Mouse (Mus musculus) embryonic facial prominence, embryonic 10.5 days (tissue): ENCODE data around the gene Clstn3. TPM values are rescaled to one million over a fixed set of nuclear protein-coding genes. Genes with fewer than 3 reads are reported as not detected.
"Not testable (repeated sequence)": the region's sequence is repeated elsewhere in the genome, so short reads cannot be mapped to it uniquely, and the experiment has no call there.

Experiments used
- DNase-seq: peaks from one replicate; pipeline ENCODE4 v3.0.0-alpha.2; 2017; ENCODE audit warnings: low spot score
- H3K27ac ChIP-seq: fragments of 300-500 bp; sonication (generic); replicated peaks from 2 replicates; pipeline ENCODE4 v1.5.1; 2016; ENCODE audit warnings: mild to moderate bottlenecking
- H3K27me3 ChIP-seq: fragments of 300-500 bp; sonication (generic); replicated peaks from 2 replicates; pipeline ENCODE4 v1.6.1; 2016; ENCODE audit warnings: low read depth, mild to moderate bottlenecking; ENCODE audit not compliant: poor library complexity, severe bottlenecking
- H3K36me3 ChIP-seq: fragments of 300-500 bp; sonication (generic); replicated peaks from 2 replicates; pipeline ENCODE4 v1.6.1; 2016; ENCODE audit warnings: mild to moderate bottlenecking, moderate library complexity
- H3K4me1 ChIP-seq: fragments of 300-500 bp; sonication (generic); 2 replicates; pipeline ENCODE4 v1.6.1; 2016
- H3K4me3 ChIP-seq: fragments of 300-500 bp; sonication (generic); 2 replicates; pipeline ENCODE4 v1.5.1; 2016; ENCODE audit warnings: mild to moderate bottlenecking, moderate library complexity
- H3K9me3 ChIP-seq: fragments of 300-500 bp; sonication (generic); 2 replicates; pipeline ENCODE4 v1.6.1; 2016; ENCODE audit warnings: mild to moderate bottlenecking
- WGBS: fragments of 180-500 bp; shearing (Covaris S2); methylation state at CpG from one replicate; pipeline ENCODE4 v1.1.7; 2016; 5-methylcytosine and 5-hydroxymethylcytosine counted together
- polyA plus RNA-seq: library from polyadenylated mRNA; unstranded; fragments of >200 nt; fragmentation: Nextera tagmentation; extraction: Ambion mirVana; gene quantifications from 2 replicates; pipeline ENCODE4 v1.2.1, GENCODE M21; 2016

Clstn3 gene
- polyA plus RNA-seq, 1 experiment from 2014 or later = 8.7 TPM

DNA sequence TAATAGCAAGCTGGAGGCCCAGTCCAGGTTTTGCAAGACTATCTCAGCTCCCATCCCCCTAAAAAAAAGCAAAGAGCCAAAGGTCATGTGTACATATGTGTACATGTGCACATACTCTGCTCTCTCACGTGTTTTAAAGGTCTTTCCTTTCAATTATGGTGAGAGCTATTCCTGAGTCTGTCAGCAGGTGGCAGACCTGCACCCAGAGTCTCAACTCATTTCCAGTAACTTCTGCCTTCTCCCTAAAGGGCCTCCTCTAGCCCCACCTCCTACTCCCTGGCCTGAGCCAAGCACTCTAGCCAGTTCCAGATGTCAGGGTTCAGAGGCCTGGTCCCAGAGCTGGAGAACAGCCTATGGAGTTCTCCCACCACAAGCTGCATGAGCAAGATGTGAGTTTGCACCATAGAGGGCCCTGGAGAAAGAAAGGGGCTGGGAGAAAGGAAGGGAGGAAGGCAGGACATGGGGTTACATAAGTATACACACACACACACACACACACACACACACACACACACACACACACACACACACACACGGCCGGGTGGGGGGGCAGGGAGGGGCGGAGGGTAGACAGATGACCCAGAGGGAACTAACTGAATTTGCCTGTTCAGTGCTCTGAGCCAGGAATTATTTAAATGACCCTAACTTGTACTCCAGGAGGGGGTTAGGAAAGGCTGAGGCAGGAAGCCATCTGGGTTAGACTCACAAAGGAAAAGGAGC lies 28.4 kb upstream of the Clstn3 start, which contains the start of gene C1rl:
Gene C1rl (plus strand): TSS at position 272 of the 720 bp plus-strand sequence.
- H3K9me3 ChIP-seq = no peaks in the 10 kb centered on the region
- WGBS = 48% methylated on average over 4 of the region's 4 CpGs
- no peaks in the 10 kb centered on the region for H3K36me3 ChIP-seq
- peak within 1 kb of the TSS; percentile 80 for H3K27ac ChIP-seq
- no peaks in the 10 kb centered on the region for H3K27me3 ChIP-seq
- peak; percentile 84 for DNase-seq
- 0 out of 2 replicates have a peak within 1 kb of the TSS, but pooled peaks have one; percentile 18 for H3K4me3 ChIP-seq
- H3K4me1 ChIP-seq = peaks cover 14% of the 10 kb centered on the region

DNA sequence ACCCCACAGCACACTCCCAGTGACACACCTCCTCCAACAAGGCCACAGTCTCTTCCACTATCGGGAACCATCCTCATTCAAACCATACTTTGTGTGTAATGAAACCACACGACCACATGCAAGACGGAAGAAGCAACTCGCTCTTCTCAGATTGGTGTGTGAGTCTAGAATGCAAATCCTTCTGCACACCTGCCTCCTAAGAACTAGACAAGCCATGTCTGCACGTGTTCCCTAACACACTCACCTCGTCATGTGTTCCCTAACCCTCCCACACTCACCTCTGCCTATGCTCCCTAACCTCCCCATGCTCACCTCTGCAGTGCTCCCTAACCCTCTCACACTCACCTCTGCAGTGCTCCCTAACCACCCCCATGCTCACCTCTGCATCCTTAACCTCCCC lies 26.8 kb upstream of the Clstn3 start:
- Histone ChIP-seq H3K27me3 (no peaks in the 10 kb centered on the region), H3K27ac (no peak overlapping the region), H3K9me3 (no peaks in the 10 kb centered on the region), H3K36me3 (no peaks in the 10 kb centered on the region), H3K4me1 (peaks cover 14% of the 10 kb centered on the region), H3K4me3 (no peak overlapping the region)
- DNase-seq = no peak
- 83% methylated on average over 6 of the region's 6 CpGs for WGBS

DNA sequence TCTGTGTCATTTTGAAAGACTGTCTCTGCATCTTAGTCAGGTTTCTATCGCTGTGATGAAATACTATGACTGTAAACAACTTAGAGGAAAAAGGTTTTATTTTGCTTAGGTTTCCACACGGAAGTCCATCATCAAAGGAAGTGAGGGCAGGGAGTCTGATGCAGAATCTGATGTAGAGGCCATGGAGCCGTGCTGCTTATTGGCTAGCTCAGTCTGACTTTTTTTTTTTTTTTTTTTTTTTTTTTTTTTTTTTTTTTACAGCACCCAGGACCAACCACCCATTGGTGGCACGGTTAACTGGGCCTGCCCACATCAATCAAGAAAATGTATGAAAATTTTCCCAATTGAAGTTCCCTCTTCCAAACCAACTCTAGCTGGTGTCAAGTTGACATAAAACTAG lies 24.4 kb upstream of the Clstn3 start:
- Histone ChIP-seq H3K36me3 (no peaks in the 10 kb centered on the region), H3K27me3 (no peaks in the 10 kb centered on the region), H3K4me1 (peaks cover 14% of the 10 kb centered on the region), H3K4me3 (no peak overlapping the region), H3K9me3 (no peaks in the 10 kb centered on the region), H3K27ac (no peak overlapping the region)
- WGBS = 87% methylated on average over 4 of the region's 4 CpGs
- no peak for DNase-seq

DNA sequence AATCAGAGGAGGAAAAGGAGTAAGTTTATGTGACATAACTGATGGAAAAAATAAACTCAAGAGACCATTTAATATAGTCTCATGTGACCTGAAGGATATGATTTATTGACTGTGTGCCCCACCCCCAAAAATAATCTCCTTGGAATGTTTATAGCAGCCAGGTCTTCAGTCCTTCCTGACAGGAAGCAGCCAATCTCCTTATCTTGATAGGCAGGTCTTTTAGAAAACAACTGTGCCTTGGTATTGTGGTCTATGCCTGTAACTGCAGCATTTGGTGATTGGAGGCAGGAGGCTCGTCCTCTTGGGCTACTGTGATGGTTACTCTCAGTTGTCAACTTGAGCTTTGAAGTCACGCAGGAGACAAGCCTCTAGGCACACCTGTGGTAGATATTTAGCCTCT lies 22.9 kb upstream of the Clstn3 start:
- Histone ChIP-seq H3K27ac (no peak overlapping the region), H3K9me3 (no peaks in the 10 kb centered on the region), H3K4me1 (peaks cover under 1% of the 10 kb centered on the region; the same call in 1 of the 2 replicates), H3K36me3 (no peaks in the 10 kb centered on the region), H3K27me3 (no peaks in the 10 kb centered on the region), H3K4me3 (no peak overlapping the region)
- WGBS = 51% methylated on average over 2 of the region's 2 CpGs
- DNase-seq = no peak

DNA sequence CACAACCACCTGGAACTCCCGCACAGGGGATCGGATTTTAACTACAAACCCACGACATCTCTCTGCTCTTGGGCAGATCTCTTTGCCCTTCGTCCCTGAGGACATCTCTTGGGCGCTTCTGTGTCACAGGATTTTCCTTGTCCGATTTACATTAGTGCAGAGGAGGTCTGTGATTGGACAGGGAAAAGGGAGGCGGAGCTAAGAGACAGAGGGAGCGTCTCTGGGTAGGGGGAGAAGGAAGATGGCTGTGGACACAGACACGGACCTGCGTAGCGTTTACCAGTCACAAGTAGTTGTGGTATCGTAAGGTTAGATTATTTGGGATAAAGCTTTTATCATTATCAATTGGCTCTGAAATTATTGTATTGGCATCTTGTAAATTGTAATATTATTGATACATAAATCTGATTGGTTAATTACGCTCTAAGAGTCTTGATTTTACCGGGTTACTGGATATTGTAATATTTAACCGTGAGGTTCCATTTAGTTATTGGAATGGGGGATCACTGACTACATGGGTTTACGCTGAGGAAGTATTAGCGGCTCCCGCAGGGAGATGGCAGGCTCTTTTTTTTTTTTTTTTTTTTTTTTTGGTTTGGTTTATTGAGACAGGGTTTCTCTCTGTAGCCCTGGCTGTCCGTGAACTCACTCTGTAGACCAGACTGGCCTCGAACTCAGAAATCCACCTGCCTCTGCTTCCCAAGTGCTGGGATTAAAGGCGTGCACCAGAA lies 21.0 kb upstream of the Clstn3 start:
- 35% methylated on average over 21 of the region's 21 CpGs for WGBS
- Histone ChIP-seq H3K36me3 (no peaks in the 10 kb centered on the region), H3K9me3 (no peaks in the 10 kb centered on the region), H3K27me3 (no peaks in the 10 kb centered on the region), H3K4me1 (0 out of 2 replicates have a peak, but pooled peaks cover 9% of the 10 kb centered on the region), H3K27ac (no peak overlapping the region), H3K4me3 (peak overlapping the region; percentile 43)
- DNase-seq = peak; percentile 53

DNA sequence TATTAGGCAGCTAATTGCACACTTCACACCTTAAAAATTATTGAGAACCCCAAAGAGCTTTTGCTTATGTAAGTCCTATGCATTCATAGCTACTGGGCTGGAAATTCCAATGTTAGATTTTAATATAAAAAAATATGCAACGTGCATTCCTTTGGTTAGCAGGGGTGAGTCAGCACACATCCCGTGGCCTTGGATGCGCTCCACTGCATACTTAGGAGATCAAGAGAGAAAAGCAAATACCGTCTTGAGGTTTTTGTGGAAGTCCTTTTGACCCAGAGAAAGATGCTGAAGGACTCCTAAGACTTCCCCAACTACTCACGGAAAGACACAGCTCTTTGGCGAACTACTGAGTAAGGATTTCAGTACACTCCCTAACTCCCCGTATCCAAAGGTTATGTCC lies 20.3 kb upstream of the Clstn3 start:
- Histone ChIP-seq H3K9me3 (no peaks in the 10 kb centered on the region), H3K4me3 (peak overlapping the region; percentile 43; the same call in 1 of the 2 replicates), H3K27ac (no peak overlapping the region), H3K27me3 (no peaks in the 10 kb centered on the region), H3K4me1 (0 out of 2 replicates have a peak, but pooled peaks cover 9% of the 10 kb centered on the region), H3K36me3 (no peaks in the 10 kb centered on the region)
- WGBS = 89% methylated on average over 7 of the region's 7 CpGs
- no peak for DNase-seq

DNA sequence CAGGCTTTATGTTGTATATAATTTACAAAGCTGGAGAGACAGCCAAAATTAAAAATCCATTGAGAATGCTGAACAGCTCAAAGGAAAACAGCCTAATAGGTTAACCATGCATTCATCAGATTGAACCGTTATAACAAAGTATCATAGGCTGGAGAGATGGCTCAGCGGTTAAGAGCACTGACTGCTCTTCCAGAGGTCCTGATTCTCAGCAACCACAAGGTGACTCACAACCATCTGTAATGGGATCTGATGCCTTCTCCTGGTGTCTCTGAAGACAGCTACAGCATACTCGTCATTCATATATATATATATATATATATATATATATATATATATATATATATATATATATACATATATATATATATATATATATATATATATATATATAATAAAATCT lies 19.2 kb upstream of the Clstn3 start:
- not testable (repeated sequence) for H3K4me3 ChIP-seq, H3K4me1 ChIP-seq, H3K27me3 ChIP-seq, H3K27ac ChIP-seq, H3K36me3 ChIP-seq, DNase-seq, H3K9me3 ChIP-seq
- 81% methylated on average over 3 of the region's 3 CpGs for WGBS

DNA sequence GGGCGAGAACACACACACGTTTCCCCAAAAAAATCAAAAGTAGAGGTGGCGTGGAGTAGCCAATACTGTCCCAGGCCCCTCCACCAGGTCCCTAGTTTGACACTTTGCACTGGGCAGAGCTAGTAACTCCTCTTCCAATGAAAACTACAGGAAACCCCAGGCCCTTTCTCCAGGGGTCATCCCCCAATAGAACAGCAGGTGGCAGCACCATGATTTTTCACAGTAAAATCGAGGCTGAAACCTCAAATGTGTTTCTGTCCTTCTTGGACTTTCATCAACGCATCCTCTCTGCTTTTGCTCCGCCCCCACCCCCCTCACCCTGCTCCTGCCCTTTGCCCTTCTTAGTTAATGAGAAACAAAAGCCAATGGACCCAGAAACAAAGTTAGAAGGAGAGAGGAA lies 17.0 kb upstream of the Clstn3 start:
- Histone ChIP-seq H3K9me3 (no peaks in the 10 kb centered on the region), H3K4me3 (no peak overlapping the region), H3K27ac (no peak overlapping the region), H3K4me1 (peaks cover 21% of the 10 kb centered on the region; the same call in 1 of the 2 replicates), H3K36me3 (no peaks in the 10 kb centered on the region), H3K27me3 (no peaks in the 10 kb centered on the region)
- peak; percentile 72 for DNase-seq
- 21% methylated on average over 6 of the region's 6 CpGs for WGBS

DNA sequence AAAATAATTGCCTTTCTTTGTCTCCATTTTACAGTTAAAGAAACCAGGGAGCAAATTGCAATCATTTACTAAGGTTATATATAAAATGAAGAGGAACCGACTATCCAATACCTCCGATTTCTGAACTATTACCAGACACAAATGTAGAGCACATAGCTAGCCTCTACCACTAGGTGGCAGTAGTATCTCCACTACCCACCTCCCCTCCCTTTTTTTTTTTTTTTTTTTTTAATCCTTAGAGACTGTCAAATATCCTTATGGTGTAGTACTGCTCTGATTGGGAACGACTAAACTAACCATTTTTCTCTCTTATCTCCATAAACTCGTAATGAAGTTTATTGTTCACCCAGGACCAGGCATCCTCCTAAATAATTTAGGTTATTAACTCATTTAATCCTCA lies 15.7 kb upstream of the Clstn3 start:
- Histone ChIP-seq H3K27ac (no peak overlapping the region), H3K36me3 (no peaks in the 10 kb centered on the region), H3K4me1 (peaks cover 21% of the 10 kb centered on the region; the same call in 1 of the 2 replicates), H3K9me3 (no peaks in the 10 kb centered on the region), H3K27me3 (no peaks in the 10 kb centered on the region), H3K4me3 (no peak overlapping the region)
- WGBS = 55% methylated on average over 4 of the region's 4 CpGs
- no peak for DNase-seq

DNA sequence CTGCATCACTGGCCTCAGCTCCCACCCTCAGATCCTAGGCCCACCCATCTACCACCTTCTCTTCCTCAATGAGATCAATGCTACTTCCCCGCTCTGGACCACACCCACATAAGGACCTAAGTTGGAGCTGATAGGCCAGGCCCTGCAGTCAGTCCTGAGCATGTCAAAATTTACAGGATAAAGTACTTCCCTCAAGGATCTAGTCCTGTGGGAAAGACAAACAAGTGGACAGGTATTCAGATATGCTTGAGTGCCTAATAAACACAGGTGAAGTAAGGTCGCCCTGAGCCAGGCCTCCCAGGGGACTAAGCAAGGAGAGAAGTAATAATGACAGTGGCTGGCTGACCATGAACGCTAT lies 15.0 kb upstream of the Clstn3 start:
- Histone ChIP-seq H3K4me1 (peaks cover 21% of the 10 kb centered on the region; the same call in 1 of the 2 replicates), H3K27me3 (no peaks in the 10 kb centered on the region), H3K9me3 (no peaks in the 10 kb centered on the region), H3K36me3 (no peaks in the 10 kb centered on the region), H3K4me3 (no peak overlapping the region), H3K27ac (no peak overlapping the region)
- DNase-seq = no peak
- WGBS = 90% methylated on average over 3 of the region's 3 CpGs

DNA sequence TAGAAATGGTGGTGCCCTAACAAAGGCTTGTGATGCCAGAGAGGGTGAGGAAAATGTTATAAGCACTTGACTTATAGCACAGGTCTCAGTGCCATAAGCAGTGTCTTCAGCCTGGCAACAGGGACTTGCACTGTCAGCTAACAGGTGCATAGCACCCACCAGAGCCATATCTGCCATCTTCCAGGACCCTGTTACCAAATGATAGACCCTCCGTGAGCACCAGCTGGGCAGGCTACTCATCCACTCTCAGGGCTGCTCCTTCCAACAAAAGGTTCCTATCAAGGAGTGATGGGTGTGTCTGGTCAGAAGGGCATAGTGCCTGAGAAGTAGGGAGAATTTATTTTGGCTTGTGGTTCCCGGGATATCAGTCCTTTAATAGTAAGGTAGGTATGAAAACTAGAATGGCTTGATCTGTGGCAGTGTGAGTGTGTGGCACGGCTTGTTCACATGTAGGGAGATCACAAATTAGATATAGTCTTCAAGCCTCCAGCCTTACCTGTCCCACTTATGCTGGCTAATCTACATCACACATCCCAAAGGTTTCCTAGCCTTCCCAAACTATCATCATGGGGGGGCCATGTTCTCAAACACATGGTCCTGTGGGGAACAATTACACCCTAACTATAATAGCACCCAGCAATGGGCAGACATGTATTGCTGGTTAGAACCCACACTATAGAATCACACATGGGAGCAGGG lies 14.4 kb upstream of the Clstn3 start:
- Histone ChIP-seq H3K9me3 (no peaks in the 10 kb centered on the region), H3K27ac (no peak overlapping the region)
- WGBS = 85% methylated on average over 3 of the region's 3 CpGs

DNA sequence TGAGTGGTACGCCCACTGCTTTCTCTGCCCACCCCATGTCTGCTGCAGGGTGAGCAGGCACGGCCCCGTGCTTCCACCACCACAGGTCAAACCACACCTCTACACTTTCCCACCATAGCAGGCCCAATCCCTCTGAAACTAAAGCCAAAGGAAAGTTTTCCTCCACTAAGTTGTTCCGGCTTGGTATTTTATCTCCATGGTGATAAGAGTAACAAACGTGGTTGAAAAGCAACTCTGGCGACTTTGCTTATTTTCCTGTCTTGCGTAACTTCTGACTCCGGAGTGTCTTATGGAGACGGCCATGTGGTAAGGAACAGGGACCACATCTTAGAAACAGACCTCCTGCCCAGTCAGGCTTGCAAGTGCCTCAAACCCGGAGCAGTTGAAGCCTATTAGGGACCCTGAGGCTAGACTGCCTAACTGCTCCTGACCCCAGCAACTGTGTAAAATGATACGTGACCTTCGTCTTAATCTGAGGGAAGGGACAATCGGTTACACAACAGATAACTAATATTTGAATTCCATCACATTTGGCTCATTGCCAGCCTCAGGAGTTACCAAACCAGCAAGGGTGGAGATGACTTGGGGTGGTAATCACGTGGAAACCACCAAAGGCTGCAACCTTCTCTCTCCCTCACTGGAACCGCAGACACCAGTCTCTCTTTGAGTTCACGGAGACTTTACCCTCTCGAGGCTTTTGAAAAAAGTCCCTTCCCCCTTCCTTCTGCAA lies 13.5 kb upstream of the Clstn3 start:
- 67% methylated on average over 17 of the region's 17 CpGs for WGBS
- no peak overlapping the region for H3K4me3 ChIP-seq
- H3K27ac ChIP-seq = no peak overlapping the region
- H3K9me3 ChIP-seq = no peaks in the 10 kb centered on the region
- no peaks in the 10 kb centered on the region for H3K27me3 ChIP-seq
- H3K4me1 ChIP-seq = peaks cover 21% of the 10 kb centered on the region; the same call in 1 of the 2 replicates
- H3K36me3 ChIP-seq = no peaks in the 10 kb centered on the region
- DNase-seq = no peak

More for the DNA sequence above, 14.4 kb upstream of the Clstn3 start:
- no peaks in the 10 kb centered on the region for H3K27me3 ChIP-seq
- no peaks in the 10 kb centered on the region for H3K36me3 ChIP-seq
- H3K4me3 ChIP-seq = no peak overlapping the region
- H3K4me1 ChIP-seq = peaks cover 21% of the 10 kb centered on the region; the same call in 1 of the 2 replicates
- no peak for DNase-seq
